Mouse (Mus musculus): ENCODE measurements at regions not wholly inside any gene's neighbourhood (a gene's known extent, or its start where the extent isn't known, plus 50 kb on each side); places are given as distances from the start of the nearest gene placed in this dataset.

- no peak for ATAC-seq
- 61% methylated on average over 2 of the region's 2 CpGs for WGBS
- H3K9me3 ChIP-seq (ENCODE audit: control insufficient read depth, low read length) = no peaks in the 10 kb centered on the region
Measured at GRCm38 (mm10) chr15:13534017-13534416, 360.5 kb upstream of the Cdh6 start.

GRCm38 (mm10) chr15:13529960-13530359 lies 356.5 kb upstream of the Cdh6 start:
- Histone ChIP-seq H3K9ac (replicated peaks; ENCODE audit: low read depth, low read length) (no peak overlapping the region), H3K4me1 (replicated peaks; ENCODE audit: control insufficient read depth, insufficient read depth, low read length) (no peaks in the 10 kb centered on the region), H3K36me3 (ENCODE audit: control insufficient read depth, insufficient read depth) (no peaks in the 10 kb centered on the region), H3K27ac (ENCODE audit: low read length) (no peak overlapping the region), H3K4me3 (replicated peaks; ENCODE audit: low read length) (no peak overlapping the region), H3K27me3 (replicated peaks; ENCODE audit: control insufficient read depth, insufficient read depth, low read length) (no peaks in the 10 kb centered on the region), H3K9me3 (ENCODE audit: control insufficient read depth, low read length) (no peaks in the 10 kb centered on the region), H3K4me2 (ENCODE audit: low read length) (no peak overlapping the region)
- no peak for ATAC-seq
- WGBS = 59% methylated on average over 3 of the region's 3 CpGs

More at GRCm38 (mm10) chr15:13534017-13534416, 360.5 kb upstream of the Cdh6 start:
- Histone ChIP-seq H3K4me2 (ENCODE audit: low read length) (no peak overlapping the region), H3K9ac (replicated peaks; ENCODE audit: low read depth, low read length) (no peak overlapping the region), H3K27me3 (replicated peaks; ENCODE audit: control insufficient read depth, insufficient read depth, low read length) (no peaks in the 10 kb centered on the region), H3K36me3 (ENCODE audit: control insufficient read depth, insufficient read depth) (no peaks in the 10 kb centered on the region), H3K4me1 (replicated peaks; ENCODE audit: control insufficient read depth, insufficient read depth, low read length) (no peaks in the 10 kb centered on the region), H3K4me3 (replicated peaks; ENCODE audit: low read length) (no peak overlapping the region), H3K27ac (ENCODE audit: low read length) (no peak overlapping the region)

- Histone ChIP-seq H3K9ac (replicated peaks; ENCODE audit: low read depth, low read length) (no peak overlapping the region), H3K4me2 (ENCODE audit: low read length) (no peak overlapping the region), H3K36me3 (ENCODE audit: control insufficient read depth, insufficient read depth) (no peaks in the 10 kb centered on the region), H3K4me1 (replicated peaks; ENCODE audit: control insufficient read depth, insufficient read depth, low read length) (no peaks in the 10 kb centered on the region), H3K4me3 (replicated peaks; ENCODE audit: low read length) (no peak overlapping the region), H3K9me3 (ENCODE audit: control insufficient read depth, low read length) (no peaks in the 10 kb centered on the region), H3K27ac (ENCODE audit: low read length) (no peak overlapping the region), H3K27me3 (replicated peaks; ENCODE audit: control insufficient read depth, insufficient read depth, low read length) (no peaks in the 10 kb centered on the region)
- WGBS = 89% methylated on average over 4 of the region's 4 CpGs
- no peak for ATAC-seq
Measured at GRCm38 (mm10) chr15:13529050-13529449, 355.6 kb upstream of the Cdh6 start.
